Mouse (Mus musculus) embryo, embryonic 11 days (tissue): ENCODE data around the gene Dnajc17.
A peak's percentile ranks its signal among the peaks of the same experiment; 100 is the strongest.

Experiments used
- DNase-seq: peaks from one replicate; pipeline ENCODE4 v3.0.0-alpha.2; 2015

The Dnajc17 gene

DNA sequence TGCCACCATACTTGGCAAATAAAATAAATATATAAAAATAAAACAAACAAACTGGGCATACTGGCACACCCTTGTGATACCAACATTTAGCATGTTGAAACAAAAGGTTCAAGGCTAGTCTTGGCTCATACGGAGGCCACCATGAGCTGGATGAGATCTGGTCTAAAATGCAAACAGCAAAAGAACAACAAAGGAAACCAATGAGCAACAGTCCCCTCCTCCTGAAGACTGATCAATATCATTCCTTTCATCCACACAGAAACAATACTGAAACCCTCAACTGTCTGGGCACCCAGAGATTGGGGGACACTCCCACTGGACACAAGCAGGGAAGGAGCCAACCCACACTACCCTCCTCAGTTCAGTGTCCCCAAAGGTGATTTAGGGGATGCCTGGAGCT lies 11.1 kb downstream of the Dnajc17 start:
- no peak for DNase-seq

DNA sequence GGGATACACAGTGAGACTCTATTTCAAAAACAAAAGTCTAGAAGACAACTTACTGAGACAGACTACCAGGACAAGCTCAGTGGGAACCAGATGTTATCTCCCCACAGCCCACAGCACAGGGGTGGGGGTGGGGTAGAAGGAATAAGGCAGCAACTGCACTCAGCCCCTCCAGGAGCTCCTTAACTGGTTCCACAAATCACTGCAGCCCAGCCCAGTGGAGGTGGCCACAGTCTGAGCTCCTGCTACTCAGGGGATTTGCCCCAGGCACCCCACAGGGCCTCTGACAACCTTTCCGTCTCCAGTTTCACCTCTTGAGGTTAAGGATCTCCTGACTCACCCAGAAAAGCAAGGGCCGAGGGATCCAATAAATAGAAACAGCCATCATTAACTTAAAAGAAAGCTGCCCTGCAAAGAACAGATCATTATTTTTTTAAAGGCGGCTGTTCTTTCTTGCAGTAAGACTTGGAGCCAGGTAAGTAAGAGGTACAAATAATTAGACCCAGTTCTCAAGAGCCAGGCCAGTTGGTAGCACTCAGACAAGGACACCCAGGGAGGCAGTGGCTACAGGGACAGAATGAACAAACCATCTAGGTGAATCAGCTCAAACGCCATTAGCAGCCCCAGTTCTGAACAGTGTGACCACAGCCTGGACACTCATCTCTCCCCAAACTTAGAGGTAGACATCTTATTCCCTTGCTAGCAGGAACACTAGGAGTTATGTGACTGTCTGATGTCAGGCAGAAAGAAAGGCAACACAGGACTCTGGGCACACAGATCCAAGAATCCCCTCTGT lies 12.1 kb downstream of the Dnajc17 start:
- DNase-seq: peak; percentile 47

DNA sequence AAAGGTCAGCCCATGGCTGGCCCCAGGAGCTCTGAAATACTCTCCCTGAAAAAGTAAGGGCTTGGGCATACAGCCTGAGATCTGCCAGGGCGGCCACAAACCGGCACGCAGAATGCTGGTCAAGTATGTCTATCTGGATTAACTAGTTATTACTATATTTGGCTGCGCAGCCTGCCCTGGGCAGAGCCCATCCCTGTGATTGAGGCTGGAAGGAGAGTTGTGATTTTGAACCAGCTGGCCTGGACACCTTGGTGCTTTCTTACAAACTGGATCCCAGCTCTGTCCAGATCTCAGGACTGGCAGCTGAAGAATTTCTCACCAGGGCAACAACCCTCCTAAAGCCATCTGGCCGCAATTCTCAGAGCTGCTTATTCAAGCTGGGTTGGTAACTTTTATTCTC lies 14.5 kb downstream of the Dnajc17 start:
- DNase-seq: no peak

DNA sequence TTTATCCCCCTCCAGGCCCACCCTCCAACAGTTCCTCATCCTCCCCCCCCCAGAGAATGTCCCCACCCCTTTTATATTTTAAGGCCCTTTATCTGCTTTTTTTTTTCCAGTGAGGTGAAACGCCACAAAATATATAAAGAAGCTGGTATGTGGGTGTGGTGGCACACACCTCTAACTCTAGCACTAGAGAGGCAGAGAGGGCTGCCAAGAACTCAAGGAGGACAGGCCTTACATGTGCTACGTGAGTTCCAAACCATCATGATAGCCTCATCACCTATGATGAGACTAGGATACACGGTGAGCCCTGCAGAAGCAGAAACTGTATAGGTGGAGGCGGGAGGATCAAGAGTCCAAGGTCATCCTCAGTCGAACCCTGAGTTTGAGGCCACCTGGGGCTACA lies 17.6 kb downstream of the Dnajc17 start:
- no peak for DNase-seq

DNA sequence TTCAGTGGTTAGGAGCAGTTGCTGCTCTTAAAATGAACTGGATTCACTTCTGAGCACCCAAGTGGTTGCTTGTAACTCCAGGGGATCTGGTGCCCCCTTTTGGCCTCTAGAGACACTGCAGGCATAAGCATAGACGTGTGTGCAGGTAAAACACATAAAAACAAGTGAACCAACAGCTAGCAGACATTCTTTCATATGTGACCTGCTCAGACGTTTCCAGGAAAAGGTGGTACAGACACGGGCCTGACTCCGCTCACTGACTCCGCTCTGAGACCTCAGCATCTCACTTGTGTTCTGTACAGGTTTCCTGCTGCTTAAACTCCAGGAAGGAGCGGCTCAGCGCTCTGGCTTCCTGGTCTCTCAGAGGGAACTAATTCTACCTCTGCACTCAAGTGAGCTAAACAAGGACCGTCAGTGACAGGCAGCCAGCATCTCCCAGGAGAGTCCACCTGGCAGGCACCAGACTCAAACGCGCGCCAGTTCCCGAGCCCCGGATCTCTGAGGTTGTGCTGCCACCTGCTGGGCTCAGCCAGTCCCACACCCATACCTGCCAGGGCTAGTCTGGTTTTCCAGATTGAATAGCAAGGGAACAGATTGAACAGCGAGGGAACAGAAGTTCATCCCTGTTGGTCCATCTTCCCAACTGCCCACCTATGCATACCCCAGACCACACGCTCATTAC lies 19.4 kb downstream of the Dnajc17 start:
- peak; percentile 87 for DNase-seq

DNA sequence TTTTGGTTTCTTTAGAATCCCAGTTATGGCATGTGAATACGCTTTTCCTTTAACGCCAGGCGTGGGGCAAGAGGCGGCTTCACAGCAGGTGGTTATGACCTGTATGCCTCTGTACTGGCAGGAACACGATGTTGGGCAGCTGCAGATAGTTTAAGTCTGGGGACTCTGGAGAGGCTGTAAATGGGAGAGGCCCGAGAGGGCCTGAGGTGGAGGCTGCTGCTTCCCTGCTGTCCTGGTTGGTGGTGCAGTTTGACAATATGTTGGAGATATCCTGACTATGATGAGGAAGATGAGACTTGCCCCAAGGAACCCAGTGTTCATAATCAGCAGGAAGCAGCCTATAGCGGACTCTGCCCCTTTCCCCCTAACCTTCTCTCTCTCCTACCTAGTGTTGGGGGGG lies 25.7 kb downstream of the Dnajc17 start:
- no peak for DNase-seq

DNA sequence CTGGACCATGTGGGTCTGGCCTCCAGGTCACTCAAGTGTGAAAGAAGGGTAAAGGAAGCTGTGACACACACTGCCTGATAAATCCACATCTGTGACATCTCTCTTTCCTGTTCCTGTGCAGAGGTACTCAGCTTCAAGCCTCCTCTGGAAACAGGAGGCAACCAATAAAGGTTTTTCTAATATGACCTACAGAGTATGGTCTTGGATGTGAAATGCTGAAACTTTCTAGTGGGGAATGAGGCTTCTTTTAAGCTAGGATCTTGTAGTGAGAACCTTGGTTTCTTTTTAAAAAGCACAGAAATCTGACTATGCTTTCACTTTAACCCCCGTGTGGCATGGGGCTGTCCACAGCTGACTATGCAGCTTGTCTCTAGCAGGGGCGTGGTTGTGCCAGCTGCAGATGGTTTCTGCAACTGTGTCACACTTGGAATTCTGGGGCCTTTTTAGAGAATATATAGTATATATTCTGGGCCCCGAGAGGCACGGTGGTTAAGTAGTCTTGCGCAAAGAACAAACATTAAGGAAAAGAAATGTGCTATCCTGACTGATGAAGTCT lies 31.1 kb downstream of the Dnajc17 start:
- no peak for DNase-seq

DNA sequence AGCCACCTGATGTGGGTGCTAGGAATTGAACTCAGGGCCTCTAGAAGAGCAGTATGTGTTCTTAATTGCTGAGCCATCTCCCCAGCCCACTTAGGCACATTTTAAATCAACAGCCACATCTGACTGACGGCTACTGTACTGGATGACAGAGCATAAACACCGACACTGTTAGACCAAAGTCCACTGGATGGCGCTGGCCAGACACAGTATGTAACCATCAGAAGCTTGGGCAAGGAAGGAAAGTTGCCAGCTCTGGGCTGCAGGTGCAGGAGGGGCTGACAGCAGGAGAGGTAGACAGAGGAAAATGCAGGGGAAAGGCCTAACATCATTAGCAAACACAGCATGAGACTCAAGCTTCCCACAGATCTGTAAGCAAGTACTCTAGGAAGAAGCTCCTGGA lies 31.8 kb downstream of the Dnajc17 start:
- DNase-seq: no peak

DNA sequence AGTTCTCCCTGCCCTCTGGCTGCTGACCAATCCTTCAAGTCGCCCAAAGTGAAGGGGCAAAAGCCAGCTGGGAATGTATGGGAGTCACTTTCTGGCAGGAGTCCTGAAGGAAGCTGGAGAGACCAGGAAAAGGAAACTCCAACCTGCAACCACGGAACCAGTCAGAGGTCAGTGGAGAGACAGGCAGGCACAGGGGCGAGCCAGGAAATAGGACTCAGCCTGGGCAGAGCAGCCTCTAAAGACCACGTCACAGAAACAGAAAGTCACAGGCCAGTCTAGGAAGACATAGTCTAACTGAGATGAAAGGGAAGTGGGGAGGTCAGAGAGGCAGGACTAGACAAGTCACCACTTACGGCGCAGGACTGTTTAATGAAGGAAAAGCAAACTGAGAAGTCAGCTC lies 33.0 kb downstream of the Dnajc17 start:
- DNase-seq: no peak

DNA sequence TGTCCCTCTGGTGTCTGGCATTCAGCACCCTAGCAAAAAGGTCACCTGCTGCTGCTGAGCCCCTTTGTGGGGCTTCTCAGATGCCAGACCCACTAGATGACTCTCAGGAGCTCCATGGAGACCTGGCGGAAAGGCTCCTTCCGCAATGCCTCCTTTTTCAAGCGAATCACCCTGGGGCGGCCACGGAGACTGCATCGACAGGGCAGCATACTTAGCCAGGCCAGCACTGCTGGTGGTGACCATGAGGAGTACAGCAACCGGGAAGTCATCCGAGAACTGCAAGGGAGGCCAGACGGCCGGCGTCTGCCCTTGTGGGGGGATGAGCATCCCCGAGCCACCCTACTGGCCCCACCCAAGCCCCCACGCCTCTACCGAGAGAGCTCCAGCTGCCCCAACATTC lies 33.7 kb downstream of the Dnajc17 start:
- DNase-seq: no peak

DNA sequence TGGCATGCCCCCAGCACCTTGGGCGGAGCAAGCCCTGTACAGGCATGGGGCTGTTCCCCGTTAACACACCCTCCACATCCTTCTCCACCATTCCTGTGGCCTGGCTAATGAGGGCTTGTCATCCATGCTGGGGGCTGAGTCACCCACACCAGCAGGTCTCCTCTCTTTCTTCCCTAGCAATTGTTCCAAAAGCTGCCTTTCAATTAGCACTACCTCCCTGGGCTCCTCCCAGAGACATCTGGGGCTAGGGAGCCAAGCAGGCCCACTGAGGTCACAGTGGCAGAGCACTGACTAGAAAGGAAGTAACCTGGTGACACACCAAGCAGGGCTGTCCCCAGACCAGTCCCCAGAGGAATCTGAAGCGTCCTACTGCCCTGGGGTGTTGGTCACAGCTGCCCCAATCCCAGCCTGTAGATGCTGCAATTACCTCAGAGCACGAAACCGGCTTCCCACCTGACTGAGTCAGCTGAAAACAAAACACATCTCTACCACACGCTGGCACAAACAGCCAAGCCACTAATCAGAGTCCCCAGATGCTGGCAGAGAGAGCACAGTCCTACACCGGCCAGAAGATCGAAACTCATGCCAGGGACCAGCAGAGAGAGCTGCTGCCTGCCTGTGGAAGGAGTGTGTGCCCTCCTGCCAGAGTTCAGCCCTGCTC lies 34.5 kb downstream of the Dnajc17 start, which contains the start of gene Gm14137:
Gm14137 (plus strand) TSS at position 519 of the 661 bp plus-strand sequence.
- no peak for DNase-seq

DNA sequence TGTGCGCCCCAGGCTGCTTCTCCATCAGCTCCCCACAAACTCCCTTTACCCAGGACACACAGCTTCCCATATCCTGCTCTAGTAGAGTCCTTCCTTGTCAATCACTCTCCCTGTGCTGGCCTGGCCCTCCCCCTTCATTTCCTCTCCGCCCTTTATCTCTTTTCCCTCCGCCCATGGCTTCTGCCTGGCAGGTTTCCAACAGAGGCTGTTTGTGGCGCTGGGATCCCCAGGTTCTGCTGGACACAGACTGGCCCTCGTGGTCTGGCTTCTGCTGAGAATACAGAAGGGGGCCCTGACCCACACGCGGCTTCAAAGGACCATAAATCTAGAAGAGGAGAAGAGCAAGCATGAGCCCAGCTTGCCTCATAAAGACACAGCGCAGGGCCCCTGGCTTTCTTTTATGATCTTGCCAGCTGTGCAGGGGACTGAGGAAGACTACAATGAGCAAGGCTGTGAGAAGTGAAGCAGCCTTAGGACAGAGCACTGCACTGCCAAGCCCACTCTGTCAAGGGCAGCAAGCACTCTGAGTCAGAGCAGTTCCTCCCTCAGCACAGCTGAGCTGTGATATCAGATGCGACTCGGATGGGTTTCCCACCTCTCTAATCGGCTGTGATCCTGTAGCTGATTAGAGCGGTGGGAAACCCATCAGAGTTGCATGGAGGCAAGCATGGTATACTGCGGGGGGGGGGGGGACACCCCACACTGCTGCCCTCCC lies 35.6 kb downstream of the Dnajc17 start:
- DNase-seq: peak; percentile 53

DNA sequence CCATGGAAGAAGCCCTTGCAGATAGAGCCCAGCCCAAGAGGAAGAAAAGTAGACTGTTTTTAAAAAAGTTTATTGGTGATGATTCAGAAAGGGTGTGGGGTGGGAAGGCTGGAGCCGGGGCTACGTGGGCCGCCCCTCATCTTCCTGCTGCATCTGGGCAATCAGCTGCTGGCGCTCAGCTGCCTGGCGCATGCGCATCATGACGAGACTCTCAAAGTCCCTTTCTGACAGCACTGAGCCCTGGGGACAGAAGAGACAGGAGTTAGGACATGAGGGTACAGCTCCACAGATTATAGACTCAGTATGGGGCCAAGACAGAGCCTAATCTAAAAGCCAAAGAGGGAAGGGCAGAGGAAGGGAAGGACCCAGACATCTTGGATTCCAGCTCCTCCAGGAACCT lies 36.1 kb downstream of the Dnajc17 start:
- no peak for DNase-seq

DNA sequence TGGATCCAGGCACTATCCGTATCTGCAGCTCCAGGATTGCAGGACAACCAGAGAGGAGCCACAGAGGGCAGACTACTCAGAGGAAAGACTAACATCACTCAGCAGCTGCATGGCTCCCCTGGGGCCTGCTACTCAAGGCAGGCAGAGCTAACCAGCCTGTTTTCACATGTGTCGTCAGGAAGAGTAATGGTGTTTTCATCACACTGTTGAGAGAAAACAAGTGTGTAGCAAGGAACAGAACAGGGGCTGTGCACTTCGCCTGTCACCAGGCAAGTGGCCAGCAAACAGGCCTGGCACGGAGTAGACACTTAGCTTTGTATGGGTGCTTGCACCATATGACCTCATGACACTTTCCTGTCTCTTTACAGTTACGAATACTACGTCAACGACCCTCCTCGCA lies 37.0 kb downstream of the Dnajc17 start:
- peak; percentile 49 for DNase-seq

DNA sequence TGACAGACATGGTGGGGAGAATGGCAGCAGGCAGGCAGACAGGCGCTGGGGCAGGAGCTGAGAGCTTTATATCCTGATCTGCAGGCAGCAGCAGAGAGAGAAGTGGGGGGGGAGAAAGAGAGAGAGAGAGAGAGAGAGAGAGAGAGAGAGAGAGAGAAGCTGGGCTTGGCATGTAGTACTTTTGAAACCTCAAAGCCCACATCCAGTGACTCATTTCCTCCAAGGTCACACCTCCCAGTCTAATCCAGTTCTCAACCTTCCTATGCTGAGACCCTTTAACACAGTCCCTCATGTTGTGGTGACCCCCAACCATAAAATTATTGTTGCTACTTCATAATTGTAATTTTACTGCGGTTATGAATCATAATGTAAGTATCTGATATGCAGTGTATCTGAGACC lies 38.3 kb downstream of the Dnajc17 start:
- DNase-seq: no peak

DNA sequence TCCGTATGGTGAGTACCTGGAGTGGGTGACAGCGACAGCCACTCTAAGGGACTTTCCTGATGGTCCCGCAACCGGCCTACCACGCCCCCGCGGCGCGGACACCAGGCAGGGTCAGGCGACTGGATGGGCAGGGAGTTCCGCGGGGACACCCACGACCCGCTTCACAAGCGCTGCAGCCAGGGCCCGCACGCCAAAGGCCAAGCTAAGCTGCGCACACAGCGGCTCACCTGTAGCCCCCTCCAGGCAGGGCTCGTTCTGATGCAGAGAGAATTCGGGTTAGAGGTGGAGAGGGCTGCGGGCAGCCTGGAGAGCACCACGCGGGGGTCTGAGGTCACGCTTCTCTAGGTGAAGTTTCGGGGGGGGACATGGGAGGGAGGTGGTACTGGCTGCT lies 40.7 kb downstream of the Dnajc17 start:
- DNase-seq: no peak

DNA sequence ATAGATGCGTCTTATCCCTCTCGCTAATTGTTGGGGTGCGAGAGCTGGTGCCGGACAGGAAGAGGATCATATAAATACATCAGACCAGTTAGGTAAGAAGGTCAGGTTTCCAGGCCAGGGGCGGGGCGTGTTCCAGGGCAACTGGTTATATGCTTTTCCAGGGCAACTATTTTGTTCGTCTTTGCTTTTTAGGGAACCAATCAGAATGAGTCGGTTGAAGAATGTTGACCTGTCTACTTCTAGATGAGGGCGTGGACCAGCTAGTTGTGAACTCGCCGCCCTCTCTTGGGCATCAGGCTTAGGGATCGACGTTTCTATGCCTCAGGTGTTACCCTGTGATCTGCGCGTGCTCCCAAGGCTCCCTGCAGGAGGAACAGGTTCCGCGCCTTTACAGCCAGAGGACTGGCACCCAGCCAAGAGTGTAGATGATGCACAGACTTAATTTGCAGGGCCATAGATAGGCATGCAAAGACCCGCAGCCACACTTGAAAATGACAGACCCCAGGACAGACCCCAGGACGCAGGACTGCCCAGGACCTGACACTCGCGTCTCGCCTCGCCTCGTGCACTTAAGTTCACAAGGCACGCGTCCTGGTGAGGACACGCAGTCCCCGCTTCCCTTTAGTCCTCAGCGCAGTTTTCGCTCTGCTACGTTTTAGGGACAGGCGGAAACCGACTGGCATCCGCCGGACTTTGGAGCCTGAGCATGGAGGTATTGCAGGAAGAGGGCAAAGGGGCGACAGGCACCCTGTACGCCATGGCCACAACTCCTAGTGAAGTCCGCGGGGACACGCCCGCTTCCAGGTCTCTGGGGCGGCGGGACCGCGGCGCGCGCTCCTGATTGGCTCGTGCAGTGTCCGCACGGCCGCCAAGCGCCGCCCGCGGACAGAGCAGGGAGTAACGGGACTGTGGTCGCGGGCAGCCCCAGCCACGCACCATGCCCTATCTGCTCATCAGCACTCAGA lies 41.4 kb downstream of the Dnajc17 start, which contains the start of gene Gchfr:
Gchfr (plus strand) TSS at position 873 of the 965 bp plus-strand sequence.
- DNase-seq: peak; percentile 86

DNA sequence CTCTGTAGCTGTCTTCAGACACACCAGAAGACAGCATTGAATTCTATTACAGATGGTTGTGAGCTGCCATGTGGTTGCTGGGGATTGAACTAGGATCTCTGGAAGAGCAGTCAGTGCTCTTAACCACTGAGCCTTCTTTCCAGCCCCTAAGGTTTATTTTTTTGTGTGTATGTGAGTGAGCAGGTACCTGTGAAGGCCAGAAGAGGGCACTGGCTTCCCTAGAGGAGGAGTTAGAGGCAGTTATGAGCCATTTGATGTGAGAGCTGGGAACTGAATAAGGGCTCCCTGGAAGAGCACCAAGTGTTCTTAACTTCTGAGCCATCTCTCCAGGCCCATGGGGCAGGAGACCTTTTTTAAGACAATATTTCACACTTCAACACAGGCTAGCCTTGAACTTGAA lies 43.2 kb downstream of the Dnajc17 start:
- DNase-seq: no peak

DNA sequence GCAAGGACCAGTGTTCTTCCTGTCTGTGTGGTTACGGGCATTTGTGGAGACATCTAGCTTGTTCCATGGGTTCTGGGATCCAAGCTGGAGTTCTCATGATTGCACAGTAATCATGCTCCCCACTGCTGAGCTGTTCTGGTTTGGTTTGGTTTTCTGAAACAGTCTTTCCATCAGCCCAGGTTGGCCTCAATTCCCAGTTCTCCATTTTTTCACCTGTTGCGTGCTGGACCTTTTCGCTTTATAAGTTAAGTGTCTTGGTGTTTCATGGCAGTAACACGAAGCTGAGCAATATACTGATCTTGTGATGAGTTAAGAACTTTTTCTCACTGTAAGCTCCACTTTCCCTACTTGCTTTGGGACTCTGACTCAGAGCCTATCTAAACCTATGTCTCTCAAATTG lies 44.6 kb downstream of the Dnajc17 start:
- DNase-seq: no peak

DNA sequence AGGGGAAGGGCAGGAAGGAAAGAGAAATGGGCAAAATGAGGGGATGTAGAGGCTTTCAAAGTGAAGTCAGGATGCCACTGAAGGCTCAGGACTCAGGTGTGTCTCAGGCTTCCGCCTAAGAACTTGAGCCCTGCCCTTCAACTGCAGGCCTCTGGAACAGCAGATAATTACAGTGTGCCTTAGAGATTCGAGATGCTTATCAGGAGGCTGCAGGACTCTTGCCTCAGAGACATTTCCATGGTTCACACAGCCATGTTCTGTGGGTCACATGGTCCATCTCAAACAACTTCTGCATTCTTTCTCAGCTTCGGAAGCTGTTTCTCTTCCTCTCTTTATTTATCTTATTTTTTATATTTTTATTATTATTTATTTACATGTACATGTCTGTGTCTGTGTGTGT lies 45.5 kb downstream of the Dnajc17 start:
- DNase-seq: no peak

DNA sequence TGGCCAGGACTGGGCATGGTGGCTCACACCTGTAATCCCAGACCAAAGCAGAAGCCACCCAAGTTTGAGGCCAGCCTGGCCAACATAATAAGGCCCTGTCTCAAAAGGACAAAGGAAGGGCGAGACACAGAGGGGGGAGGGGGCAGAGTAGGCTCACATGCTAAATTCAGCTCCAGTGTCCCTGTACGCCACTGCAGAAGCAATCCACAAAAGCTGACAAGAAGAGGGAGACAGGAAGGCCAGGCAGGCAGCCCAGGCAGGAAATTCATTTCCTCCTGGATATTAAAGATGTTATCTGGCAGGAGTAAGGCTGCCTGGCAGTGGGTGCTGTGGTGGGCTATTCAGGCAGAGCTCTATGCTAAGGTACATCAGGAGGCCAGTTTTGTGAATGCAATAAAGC lies 47.3 kb downstream of the Dnajc17 start:
- DNase-seq: no peak

DNA sequence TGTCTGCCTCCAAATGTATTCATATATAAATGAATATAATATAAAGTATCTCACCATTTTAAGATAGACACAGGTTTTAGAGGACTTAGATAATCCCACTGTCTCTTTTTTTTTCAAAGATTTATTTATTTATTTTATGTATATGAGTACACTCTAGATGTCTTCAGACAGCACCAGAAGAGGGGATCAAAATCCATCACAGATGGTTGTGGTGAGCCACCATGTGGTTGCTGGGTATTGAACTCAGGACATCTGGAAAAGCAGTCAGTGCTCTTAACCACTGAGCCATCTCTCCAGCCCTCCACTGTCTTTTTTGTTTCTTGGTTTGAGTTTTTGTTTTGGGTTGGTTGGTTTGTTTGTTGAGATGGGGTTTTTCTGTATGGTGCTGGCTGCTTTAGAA lies 50.8 kb downstream of the Dnajc17 start:
- no peak for DNase-seq
